Mouse (Mus musculus) gastrocnemius, adult 8-10 months (tissue): ENCODE results near the gene Olfr1461. TPM values are rescaled to one million over a fixed set of nuclear protein-coding genes. Genes with fewer than 3 reads are reported as not detected.

ENCODE experiments used
- DNase-seq, 2 experiments: peaks; one replicate each; pipeline ENCODE4 v3.0.0; 2022; ENCODE audit warnings: low spot score in 2 of 2
- total RNA-seq, 4 experiments: library from RNA; stranded (reverse); gene quantifications; 2 replicates each; pipeline ENCODE4 v1.2.4; 2022

Gene Olfr1461
- not detected for total RNA-seq

GRCm38 (mm10) chr19:13162700-13163099 is at the start of gene Olfr1461:
TSS of gene Olfr1461 (plus strand) at chr19:13163000.
- DNase-seq = no peak

GRCm38 (mm10) chr19:13149449-13149848 is 13.4 kb upstream of the Olfr1461 start, which contains the start of gene Olfr1459:
TSS of gene Olfr1459 (minus strand) at chr19:13149549.
- no peak for DNase-seq

GRCm38 (mm10) chr19:13185434-13185833 is 22.6 kb downstream of the Olfr1461 start, which contains the start of gene Olfr1462:
TSS of gene Olfr1462 (plus strand) at chr19:13185734.
- DNase-seq = no peak

Other genes starting within 250 kb of the Olfr1461 start
- not detected for gene Olfr1448, start 238.6 kb upstream of the Olfr1461 start, total RNA-seq
- not detected for gene Olfr1449, start 232.2 kb upstream of the Olfr1461 start, total RNA-seq
- gene Olfr1450, start 212.7 kb upstream of the Olfr1461 start, total RNA-seq = not detected
- gene Olfr1451, start 168.0 kb upstream of the Olfr1461 start, total RNA-seq = not detected
- gene Olfr1453, start 134.7 kb upstream of the Olfr1461 start, total RNA-seq = not detected
- not detected for gene Olfr1454, start 102.4 kb upstream of the Olfr1461 start, total RNA-seq
- not detected for gene Olfr1457, start 65.1 kb upstream of the Olfr1461 start, total RNA-seq
- gene Olfr1458, start 56.2 kb upstream of the Olfr1461 start, total RNA-seq = not detected
- gene Olfr1459, start 13.5 kb upstream of the Olfr1461 start, total RNA-seq = not detected
- not detected for gene Olfr1462, start 22.7 kb downstream of the Olfr1461 start, total RNA-seq
- not detected for gene Olfr1463, start 68.3 kb downstream of the Olfr1461 start, total RNA-seq
- gene Olfr1465, start 152.5 kb downstream of the Olfr1461 start, total RNA-seq = not detected
- not detected for gene Olfr1466, start 175.9 kb downstream of the Olfr1461 start, total RNA-seq
- not detected for gene Olfr1467, start 199.2 kb downstream of the Olfr1461 start, total RNA-seq
- gene Olfr1469, start 244.8 kb downstream of the Olfr1461 start, total RNA-seq = not detected